ENCODE assay signal across 9 mouse cellular contexts in genomic region chr6:7004005-7004404, GRCm38 (mm10). TPM values are rescaled to one million over a fixed set of nuclear protein-coding genes. Genes with fewer than 3 reads are reported as not detected.
DNase-seq lines count a peak whose midpoint lies in the region; ATAC-seq and TF ChIP-seq lines count a peak whose summit lies in the region.
"Had no signal": no experiment of that assay in that cellular context is flagged by ENCODE, and none has a peak within 500 bp of the region (broad histone marks: within the 10 kb centered on the region; RNA-seq: fewer than 3 reads in every experiment).

No protein-coding gene starts in this region.

- peak; percentile 26 for TF ChIP-seq RAD21 in MEL (IDR thresholded peaks at IDR 0.05; ENCODE audit: low read depth, low read length)

- WGBS in hindbrain, embryonic 10.5 days, result 71% methylated on average over 2 of the region's 2 CpGs
- WGBS in hindbrain, embryonic 13.5 days, result 67% methylated on average over 2 of the region's 2 CpGs
- WGBS in hindbrain, embryonic 15.5 days, result 61% methylated on average over 2 of the region's 2 CpGs

- peak in 2 of 3 experiments; percentile 1 to 46; a peak in 2 of 6 replicates for TF ChIP-seq CTCF in MEL (IDR thresholded peaks at IDR 0.05 in 2 of 3, conservative IDR thresholded peaks at IDR 0.05 in 1 of 3; ENCODE audit: control insufficient read depth in 1 of 3, insufficient read depth in 1 of 3, low read depth in 2 of 3, low read length in 3 of 3, poor library complexity in 1 of 3, severe bottlenecking in 1 of 3)

- H3K9ac ChIP-seq in hindbrain, embryonic 13.5 days, result no peak overlapping the region
- H3K9ac ChIP-seq in MEL (ENCODE audit: control insufficient read depth, low read depth, low read length, poor library complexity, severe bottlenecking), result no peak overlapping the region
- no peak overlapping the region for H3K9ac ChIP-seq in hindbrain, embryonic 15.5 days
- H3K9ac ChIP-seq: lung, embryonic 15.5 days had no signal

- TF ChIP-seq EP300 in MEL (IDR thresholded peaks at IDR 0.05; ENCODE audit: low read depth in 1 of 2, low read length in 2 of 2), result no peak

- H3K4me1 ChIP-seq in hindbrain, embryonic 10.5 days (replicated peaks), result no peaks in the 10 kb centered on the region
- H3K4me1 ChIP-seq in hindbrain, embryonic 13.5 days (replicated peaks), result no peaks in the 10 kb centered on the region
- H3K4me1 ChIP-seq in MEL (ENCODE audit: control insufficient read depth in 1 of 2, insufficient read depth in 2 of 2, low read length in 2 of 2), result no peaks in the 10 kb centered on the region
- H3K4me1 ChIP-seq in hindbrain, embryonic 15.5 days (replicated peaks), result no peaks in the 10 kb centered on the region
- H3K4me1 ChIP-seq: lung, embryonic 15.5 days had no signal

- H3K27me3 ChIP-seq in hindbrain, embryonic 10.5 days (ENCODE audit: insufficient read depth, poor library complexity, severe bottlenecking), result no peaks in the 10 kb centered on the region
- no peaks in the 10 kb centered on the region for H3K27me3 ChIP-seq in hindbrain, embryonic 13.5 days
- H3K27me3 ChIP-seq in MEL (ENCODE audit: control insufficient read depth in 1 of 2, insufficient read depth in 2 of 2, low read length in 2 of 2), result no peaks in the 10 kb centered on the region
- H3K27me3 ChIP-seq in hindbrain, embryonic 15.5 days, result no peaks in the 10 kb centered on the region
- H3K27me3 ChIP-seq: lung, embryonic 15.5 days had no signal

- DNase-seq in hindbrain, embryonic 10.5 days (ENCODE audit: low spot score), result peak; percentile 2
- DNase-seq in 3T3-L1 (ENCODE audit: low read depth, low spot score) (peak; percentile 80), MEL (ENCODE audit: low read depth, low spot score) (peak; percentile 17)
- no peak for DNase-seq in gastrocnemius, postnatal 10 days
- no peak for DNase-seq in frontal cortex, postnatal 14 days (ENCODE audit: low spot score in 2 of 2)

- H3K79me2 ChIP-seq in MEL (ENCODE audit: control insufficient read depth, insufficient read depth, low read length, poor library complexity), result no peaks in the 10 kb centered on the region

- H3K4me3 ChIP-seq in hindbrain, embryonic 10.5 days, result no peak overlapping the region
- no peak overlapping the region for H3K4me3 ChIP-seq in hindbrain, embryonic 13.5 days
- H3K4me3 ChIP-seq in MEL (ENCODE audit: control insufficient read depth in 1 of 2, insufficient read depth in 1 of 2, low read depth in 2 of 2, low read length in 2 of 2), result no peak overlapping the region
- H3K4me3 ChIP-seq in hindbrain, embryonic 15.5 days, result no peak overlapping the region
- H3K4me3 ChIP-seq: lung, embryonic 15.5 days had no signal

- H3K9me3 ChIP-seq in hindbrain, embryonic 10.5 days, result no peaks in the 10 kb centered on the region
- H3K9me3 ChIP-seq in hindbrain, embryonic 13.5 days, result no peaks in the 10 kb centered on the region
- H3K9me3 ChIP-seq in MEL (replicated peaks; ENCODE audit: insufficient read depth, low read length), result no peaks in the 10 kb centered on the region
- H3K9me3 ChIP-seq in hindbrain, embryonic 15.5 days, result no peaks in the 10 kb centered on the region
- H3K9me3 ChIP-seq: lung, embryonic 15.5 days had no signal

- H3K36me3 ChIP-seq in hindbrain, embryonic 10.5 days, result no peaks in the 10 kb centered on the region
- H3K36me3 ChIP-seq in hindbrain, embryonic 13.5 days, result no peaks in the 10 kb centered on the region
- H3K36me3 ChIP-seq in MEL (ENCODE audit: control insufficient read depth in 1 of 2, insufficient read depth in 2 of 2, low read length in 2 of 2), result no peaks in the 10 kb centered on the region; a peak in 1 of 4 replicates
- H3K36me3 ChIP-seq in hindbrain, embryonic 15.5 days, result no peaks in the 10 kb centered on the region
- H3K36me3 ChIP-seq: lung, embryonic 15.5 days had no signal

- no peak overlapping the region for H3K4me2 ChIP-seq in hindbrain, embryonic 13.5 days
- no peak overlapping the region for H3K4me2 ChIP-seq in hindbrain, embryonic 15.5 days
- H3K4me2 ChIP-seq: lung, embryonic 15.5 days had no signal

- no peak overlapping the region for H3K27ac ChIP-seq in hindbrain, embryonic 10.5 days
- H3K27ac ChIP-seq in hindbrain, embryonic 13.5 days, result no peak overlapping the region
- no peak overlapping the region for H3K27ac ChIP-seq in MEL (ENCODE audit: control insufficient read depth, low read depth, low read length)
- H3K27ac ChIP-seq in hindbrain, embryonic 15.5 days (replicated peaks), result no peak overlapping the region
- H3K27ac ChIP-seq: lung, embryonic 15.5 days had no signal

- ATAC-seq in hindbrain, embryonic 13.5 days (ENCODE audit: low FRiP score), result no peak
- ATAC-seq in hindbrain, embryonic 15.5 days (ENCODE audit: low FRiP score, low read depth), result peak; percentile 54; the same call in 1 of the 2 replicates
- no peak for ATAC-seq in activated CD4-positive, CD25-positive, alpha-beta regulatory T cell, adult 4 months

- TF ChIP-seq POLR2A in MEL (IDR thresholded peaks at IDR 0.05; ENCODE audit: control insufficient read depth in 1 of 2, insufficient read depth in 1 of 2, low read depth in 1 of 2, low read length in 2 of 2, poor library complexity in 1 of 2), result no peak

TF ChIP-seq in MEL, 35 proteins besides CTCF, POLR2A, EP300 and RAD21:
- TF ChIP-seq SMC3 (IDR thresholded peaks at IDR 0.05; ENCODE audit: low read depth, low read length) (peak; percentile 41), ZNF384 (IDR thresholded peaks at IDR 0.05; ENCODE audit: low read depth, low read length) (no peak), GATA1 (IDR thresholded peaks at IDR 0.05; ENCODE audit: low read depth, low read length) (no peak), MEF2A (IDR thresholded peaks at IDR 0.05; ENCODE audit: extremely low read depth, insufficient replicate concordance, low read depth, low read length, poor library complexity, severe bottlenecking) (no peak), NELFE (IDR thresholded peaks at IDR 0.05; ENCODE audit: low read depth, low read length) (no peak)

RNA-seq across cellular contexts. Expression of gene Sdhaf3, which starts 48.2 kb away (rescaled TPM):
- 6.4 and 6.6 TPM in 2 replicates for polyA plus RNA-seq in hindbrain, embryonic 10.5 days (2016; fragmentation: Nextera tagmentation; extraction: Ambion mirVana)
- 7.3 and 7.4 TPM in 2 replicates for polyA plus RNA-seq in hindbrain, embryonic 13.5 days (2015; fragmentation: Nextera tagmentation; extraction: Ambion mirVana)
- 6.1 and 6.6 TPM in 2 replicates for total RNA-seq in MEL (2012; rRNA removed)
- polyA plus RNA-seq in MEL (2012; ENCODE audit: insufficient read depth in 1 of 2, insufficient read length in 2 of 2, low read depth in 1 of 2, low replicate concordance in 2 of 2, missing spikeins in 1 of 2), result 10 to 100 TPM in 1 of 2 experiments, 1 to 10 TPM in 1; 7.5 to 44.7 TPM
- 6.7 and 6.8 TPM in 2 replicates for polyA plus RNA-seq in hindbrain, embryonic 15.5 days (2015; fragmentation: Nextera tagmentation; extraction: Ambion mirVana)
- 1 to 10 TPM; 3.0 to 3.4 TPM for polyA plus RNA-seq in activated CD4-positive, CD25-positive, alpha-beta regulatory T cell, adult 4 months (2017; shearing (Covaris generic))
- total RNA-seq in gastrocnemius, postnatal 10 days (2021), result 1 to 10 TPM; 3.7 TPM

Comparison
In these comparisons a context has a peak if more than half of its experiments do, and no peak if none do; other contexts are left out.
1. DNase-seq: peak in hindbrain, embryonic 10.5 days (single experiment), 3T3-L1 (single experiment) and MEL (single experiment); none in gastrocnemius, postnatal 10 days (single experiment) and frontal cortex, postnatal 14 days (0 of 2).